Mouse (Mus musculus): Measurements from ENCODE around the gene Atp6v1a. TPM values are rescaled to one million over a fixed set of nuclear protein-coding genes. Genes with fewer than 3 reads are reported as not detected.

Atp6v1a gene
- total RNA-seq, 2 experiments from 2014 or later, result 17.0 to 20.1 TPM

- no peak for TF ChIP-seq CTCF (IDR thresholded peaks at IDR 0.05)
- DNase-seq, result no peak
- Histone ChIP-seq H3K27ac (no peak overlapping the region), H3K4me3 (no peak overlapping the region)
- intact Hi-C loops (cut with DNase I), result no loop called here
Measured at GRCm38 (mm10) chr16:44168990-44169389, 29.5 kb upstream of the Atp6v1a start.

DNA sequence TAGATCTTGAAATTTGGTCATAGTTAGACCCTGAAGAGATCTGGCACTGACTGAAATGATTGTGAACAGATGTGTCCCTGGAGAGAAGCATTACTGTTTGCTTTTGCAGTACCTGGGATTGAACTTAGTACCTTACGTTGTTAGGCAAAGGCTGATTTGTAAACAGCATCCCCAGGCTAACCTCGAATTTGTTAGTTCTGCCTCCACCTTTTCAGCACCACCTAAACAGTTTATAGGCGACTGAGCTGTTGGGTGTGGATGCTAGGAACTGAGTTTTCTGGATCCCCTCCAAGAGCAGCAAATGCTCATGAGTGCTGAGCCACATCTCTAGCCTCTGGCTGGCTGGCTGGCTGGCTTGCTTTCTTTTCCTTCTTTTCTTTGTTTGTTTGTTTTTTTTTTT is 25.7 kb upstream of the Atp6v1a start:
- DNase-seq, result no peak
- H3K4me3 ChIP-seq, result no peak overlapping the region
- intact Hi-C loops (cut with DNase I), result no loop called here
- no peak for TF ChIP-seq CTCF (IDR thresholded peaks at IDR 0.05)
- no peak overlapping the region for H3K27ac ChIP-seq

DNA sequence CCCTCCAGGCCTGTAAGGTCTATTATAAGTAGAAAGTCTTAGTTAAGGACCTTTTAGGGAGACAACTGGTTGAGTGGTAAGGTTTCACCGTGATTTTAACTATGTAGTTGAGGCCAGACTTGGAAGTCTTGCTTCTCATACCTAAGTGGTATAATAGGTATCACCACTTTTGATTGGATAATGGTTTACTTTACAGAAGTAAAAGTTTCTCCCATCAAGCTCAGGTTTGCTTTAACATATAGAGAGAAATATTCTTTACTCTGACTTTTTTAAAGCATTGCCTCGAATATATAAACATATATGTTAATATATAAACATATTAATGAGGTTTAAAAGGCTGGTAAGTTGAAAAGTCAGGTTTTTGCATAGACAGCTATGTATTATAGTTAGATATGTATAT is 24.3 kb upstream of the Atp6v1a start:
- Histone ChIP-seq H3K4me3 (no peak overlapping the region), H3K27ac (no peak overlapping the region)
- intact Hi-C loops (cut with DNase I), result no loop called here
- TF ChIP-seq CTCF (IDR thresholded peaks at IDR 0.05), result no peak
- DNase-seq, result no peak

DNA sequence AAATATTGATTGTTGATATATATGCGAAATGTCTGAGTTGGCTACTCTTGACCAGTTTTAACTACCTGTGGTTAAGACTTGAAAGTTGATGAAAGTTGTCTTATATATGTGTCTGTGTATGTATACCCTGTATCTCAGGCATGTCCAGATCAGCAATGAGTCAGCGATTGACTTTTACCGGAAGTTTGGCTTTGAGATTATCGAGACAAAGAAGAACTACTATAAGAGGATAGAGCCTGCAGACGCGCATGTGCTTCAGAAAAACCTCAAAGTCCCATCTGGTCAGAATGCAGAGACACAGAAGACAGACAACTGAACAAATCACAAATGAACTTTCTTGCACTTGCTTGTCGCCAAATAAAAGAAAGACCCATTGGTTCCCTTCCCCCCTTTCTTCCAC is 19.8 kb upstream of the Atp6v1a start:
- Histone ChIP-seq H3K27ac (no peak overlapping the region), H3K4me3 (no peak overlapping the region)
- DNase-seq, result no peak
- intact Hi-C loops (cut with DNase I), result no loop called here
- no peak for TF ChIP-seq CTCF (IDR thresholded peaks at IDR 0.05)

DNA sequence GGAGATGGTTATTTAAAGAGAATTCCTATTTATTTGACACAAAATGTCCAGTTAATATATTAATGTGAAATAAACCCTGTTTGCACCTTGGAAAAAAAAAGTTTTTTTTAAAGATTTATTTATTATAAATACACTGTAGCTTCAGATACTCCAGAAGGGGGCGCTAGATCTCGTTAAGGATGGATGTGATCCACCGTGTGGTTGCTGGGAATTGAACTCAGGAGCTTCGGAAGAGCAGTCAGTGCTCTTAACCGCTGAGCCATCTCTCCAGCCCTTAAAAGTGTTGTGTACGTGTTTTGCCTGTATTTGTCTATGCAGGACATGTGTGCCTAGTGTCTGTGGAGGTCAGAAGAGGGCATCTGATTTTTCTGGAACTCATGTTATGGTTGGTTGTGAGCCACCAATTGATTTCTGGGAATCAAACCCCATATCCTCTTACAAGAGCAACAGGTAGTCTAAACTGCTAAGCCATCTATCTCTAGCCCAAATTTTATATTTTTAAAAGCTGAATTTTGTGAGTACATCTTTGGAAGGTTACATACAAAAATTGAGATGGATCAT is 15.1 kb upstream of the Atp6v1a start:
- DNase-seq, result no peak
- H3K4me3 ChIP-seq, result no peak overlapping the region
- peak; percentile 35 for TF ChIP-seq CTCF (IDR thresholded peaks at IDR 0.05)
- no peak overlapping the region for H3K27ac ChIP-seq
- intact Hi-C loops (cut with DNase I), result no loop called here

DNA sequence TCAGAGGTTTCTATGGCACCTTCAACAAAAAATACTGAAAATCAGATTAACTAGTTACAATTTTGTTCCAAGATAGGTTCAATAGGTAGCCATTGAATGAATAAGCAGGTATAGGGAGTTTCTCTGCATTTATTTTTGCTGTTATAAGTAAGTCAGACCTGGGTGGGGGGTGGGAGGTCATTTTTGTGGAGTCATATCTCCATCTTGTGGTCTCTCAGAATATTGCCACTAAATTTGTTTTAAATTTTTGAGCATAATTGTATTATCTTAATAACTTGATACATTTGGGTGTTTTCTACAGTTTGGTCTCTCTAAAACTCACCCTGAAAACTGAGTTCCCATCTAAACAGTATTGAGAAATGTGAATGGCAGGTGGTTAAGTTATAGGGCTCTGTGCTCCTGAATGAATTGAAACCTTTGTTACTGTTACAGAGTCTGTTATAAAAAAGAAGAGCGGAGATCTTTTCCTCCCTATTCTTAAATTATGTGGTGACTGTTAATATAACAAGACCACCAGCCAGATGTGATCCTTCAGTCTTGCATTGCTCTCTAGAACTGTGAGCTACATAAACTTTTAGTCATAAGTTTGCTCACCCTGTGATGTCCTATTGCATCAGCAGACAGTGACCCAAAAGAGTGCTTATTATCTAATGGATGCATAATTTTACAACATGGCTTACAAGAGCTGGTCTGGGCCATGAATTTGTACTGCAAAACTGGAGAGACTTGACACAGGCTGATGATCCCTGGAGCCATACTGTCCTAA is 9.7 kb upstream of the Atp6v1a start:
- no peak for DNase-seq
- peak; percentile 61 for TF ChIP-seq CTCF (IDR thresholded peaks at IDR 0.05)
- intact Hi-C loops (cut with DNase I), result loop anchor here (10.0 kb wide), 1 partner anchor 216 kb away; no protein-coding TSS in a partner anchor
- H3K4me3 ChIP-seq, result no peak overlapping the region
- peak overlapping the region; percentile 4; the same call in 1 of the 2 replicates for H3K27ac ChIP-seq

GRCm38 (mm10) chr16:44141483-44141882 is 2.0 kb upstream of the Atp6v1a start:
- peak; percentile 13; the same call in 1 of the 2 replicates for TF ChIP-seq CTCF (IDR thresholded peaks at IDR 0.05)
- DNase-seq, result peak; percentile 60

DNA sequence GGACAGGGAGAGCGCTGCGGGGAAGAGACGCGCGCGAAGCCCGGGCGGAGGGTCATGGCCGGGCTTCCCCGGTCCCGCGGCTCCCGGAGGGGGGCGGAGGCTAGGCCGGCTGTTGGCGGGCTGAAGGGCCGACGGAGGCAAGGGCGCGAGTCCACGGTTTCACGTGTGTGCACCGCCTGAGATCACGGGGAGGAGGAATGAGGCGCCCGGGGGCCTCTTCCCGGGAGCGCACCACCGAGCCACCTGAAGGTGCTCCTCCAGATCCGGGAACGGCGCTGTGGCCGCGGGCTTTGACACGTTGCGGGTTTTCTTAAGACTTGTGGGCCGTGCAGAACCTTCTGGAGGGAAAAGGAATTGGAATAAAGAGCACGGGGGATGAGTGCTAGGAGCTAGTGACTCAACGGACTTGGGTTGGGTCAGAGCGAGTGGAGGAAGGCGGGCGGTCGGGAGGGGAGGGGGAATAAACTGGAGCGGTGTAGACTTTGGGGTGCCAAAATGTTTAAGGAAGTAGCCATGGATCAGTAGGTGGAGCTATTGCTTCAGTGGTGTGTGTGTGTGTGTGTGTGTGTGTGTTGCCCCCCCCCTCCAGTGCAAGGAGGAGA is 782 bp upstream of the Atp6v1a start:
- Histone ChIP-seq H3K27ac (peak overlapping the region; percentile 97), H3K4me3 (peak overlapping the region; percentile 80)
- DNase-seq, result peak; percentile 86
- intact Hi-C loops (cut with DNase I), result loop anchor here (2.0 to 10.0 kb wide), 3 partner anchors 77 to 225 kb away; no protein-coding TSS in a partner anchor
- peak; percentile 46 for TF ChIP-seq CTCF (IDR thresholded peaks at IDR 0.05)

More at GRCm38 (mm10) chr16:44141483-44141882, 2.0 kb upstream of the Atp6v1a start:
- H3K27ac ChIP-seq, result peak overlapping the region; percentile 97
- intact Hi-C loops (cut with DNase I), result loop anchor here (2.0 to 10.0 kb wide), 3 partner anchors 76 to 223 kb away; no protein-coding TSS in a partner anchor
- H3K4me3 ChIP-seq, result peak overlapping the region; percentile 80

DNA sequence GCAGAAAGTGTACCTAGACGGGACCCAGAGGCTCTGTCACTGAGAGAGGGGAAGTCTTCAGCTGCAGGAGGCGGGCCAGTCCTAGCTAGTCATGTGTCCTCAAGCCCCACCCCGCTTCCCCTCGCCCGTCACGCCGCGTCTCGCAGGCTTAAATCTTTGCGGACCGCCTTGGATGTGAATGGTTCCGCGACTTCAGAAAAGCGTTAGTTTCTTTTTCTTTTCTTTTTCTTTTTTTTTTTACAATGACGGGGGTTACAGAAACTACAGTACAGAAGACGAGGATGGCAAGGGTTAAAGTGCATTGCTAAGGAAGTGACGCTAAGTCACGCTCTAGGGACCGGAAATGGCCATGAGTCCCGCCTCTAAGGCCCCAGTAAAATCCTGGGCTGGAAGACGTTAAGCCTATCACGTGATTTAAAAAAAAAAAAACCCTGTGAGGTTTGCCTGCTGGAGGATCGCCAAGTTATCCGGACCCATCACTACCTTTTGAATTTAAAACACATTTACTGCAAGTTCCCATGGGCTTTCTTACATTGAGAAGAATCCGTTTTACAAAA is 448 bp downstream of the Atp6v1a start:
- peak; percentile 90 for DNase-seq
- peak overlapping the region; percentile 80 for H3K4me3 ChIP-seq
- intact Hi-C loops (cut with DNase I), result loop anchor here (5.0 kb wide), 1 partner anchor 33 kb away; the partner anchor contains the start of gene Usf3
- peak overlapping the region; percentile 97 for H3K27ac ChIP-seq
- TF ChIP-seq CTCF (IDR thresholded peaks at IDR 0.05), result no peak

GRCm38 (mm10) chr16:44138377-44138978 is 1.0 kb downstream of the Atp6v1a start:
- no peak for TF ChIP-seq CTCF (IDR thresholded peaks at IDR 0.05)
- Histone ChIP-seq H3K4me3 (peak overlapping the region; percentile 80), H3K27ac (peak overlapping the region; percentile 97)
- DNase-seq, result no peak
- intact Hi-C loops (cut with DNase I), result loop anchor here (5.0 kb wide), 1 partner anchor 34 kb away; the partner anchor contains the start of gene Usf3

GRCm38 (mm10) chr16:44136511-44137021 is 2.9 kb downstream of the Atp6v1a start:
- intact Hi-C loops (cut with DNase I), result loop anchor here (5.0 kb wide), 1 partner anchor 36 kb away; the partner anchor contains the start of gene Usf3
- TF ChIP-seq CTCF (IDR thresholded peaks at IDR 0.05), result no peak
- H3K4me3 ChIP-seq, result peak overlapping the region; percentile 23
- DNase-seq, result no peak
- peak overlapping the region; percentile 77 for H3K27ac ChIP-seq

- TF ChIP-seq CTCF (IDR thresholded peaks at IDR 0.05), result no peak
- intact Hi-C loops (cut with DNase I), result no loop called here
- Histone ChIP-seq H3K4me3 (no peak overlapping the region), H3K27ac (0 out of 2 replicates have a peak overlapping the region, but pooled peaks have one; percentile 2)
- DNase-seq, result no peak
Measured at GRCm38 (mm10) chr16:44133187-44133586, 6.3 kb downstream of the Atp6v1a start.
